Mouse (Mus musculus) left cerebral cortex, adult 8-10 months (tissue): Measurements from ENCODE around the gene Pdk2. TPM values are rescaled to one million over a fixed set of nuclear protein-coding genes. Genes with fewer than 3 reads are reported as not detected.
A peak's percentile ranks its signal among the peaks of the same experiment; 100 is the strongest.

ENCODE experiments used
- DNase-seq, 2 experiments: peaks; one replicate each; pipeline ENCODE4 v3.0.0; 2022; ENCODE audit warnings: low spot score in 2 of 2
- total RNA-seq, 4 experiments: library from RNA; stranded (reverse); gene quantifications; 2 replicates each; pipeline ENCODE4 v1.2.4; 2022

The Pdk2 gene
- total RNA-seq, 4 experiments from 2014 or later: 112 to 125 (median 120) TPM

GRCm38 (mm10) chr11:94988780-94989561, 52.2 kb downstream of the Pdk2 start:
- no peak for DNase-seq

GRCm38 (mm10) chr11:94987851-94988250, 53.3 kb downstream of the Pdk2 start:
- DNase-seq: no peak

- DNase-seq: no peak
These were observed 53.8 kb downstream of the Pdk2 start for GRCm38 (mm10) chr11:94987341-94987740.

GRCm38 (mm10) chr11:94986435-94986834, 54.7 kb downstream of the Pdk2 start:
- DNase-seq: no peak

- no peak for DNase-seq
These were observed 55.3 kb downstream of the Pdk2 start for GRCm38 (mm10) chr11:94985822-94986221.

- peak in 1 of 2 experiments; percentile 33 for DNase-seq
These were observed 56.0 kb downstream of the Pdk2 start for GRCm38 (mm10) chr11:94985140-94985539.

GRCm38 (mm10) chr11:94979462-94980179, 61.5 kb downstream of the Pdk2 start:
- DNase-seq: peak in 1 of 2 experiments; percentile 7

GRCm38 (mm10) chr11:94978947-94979346, 62.2 kb downstream of the Pdk2 start:
- peak; percentile 90 to 94 for DNase-seq

- DNase-seq: peak in 1 of 2 experiments; percentile 7
These were observed 62.8 kb downstream of the Pdk2 start for GRCm38 (mm10) chr11:94978178-94978915.

Other genes starting within 250 kb of the Pdk2 start
- 10 to 100 TPM in 1 of 4 experiments, 1 to 10 TPM in 3; 7.0 to 10.2 (median 8.0) TPM for gene Col1a1, start 105.1 kb downstream of the Pdk2 start, total RNA-seq
- not detected for gene Hils1, start 73.8 kb downstream of the Pdk2 start, total RNA-seq
- under 1 TPM in 3 of 4 experiments, not detected in 1; 0.23 to 0.48 (median 0.25) TPM for gene Sgca, start 65.0 kb downstream of the Pdk2 start, total RNA-seq
- 100 to 1,000 TPM; 708 to 774 (median 713) TPM for gene Ppp1r9b, start 50.3 kb downstream of the Pdk2 start, total RNA-seq
- 10 to 100 TPM; 24.4 to 28.9 (median 28.7) TPM for gene Samd14, start 31.5 kb downstream of the Pdk2 start, total RNA-seq
- 10 to 100 TPM; 15.9 to 22.5 (median 19.6) TPM for gene Itga3, start 35.4 kb upstream of the Pdk2 start, total RNA-seq
- under 1 TPM in 1 of 4 experiments, not detected in 3; 0.14 TPM for gene Dlx3, start 78.8 kb upstream of the Pdk2 start, total RNA-seq
- under 1 TPM in 3 of 4 experiments, not detected in 1; 0.15 to 0.40 (median 0.33) TPM for gene Dlx4, start 104.9 kb upstream of the Pdk2 start, total RNA-seq
- gene Tac4, start 220.2 kb upstream of the Pdk2 start, total RNA-seq: not detected